Mouse (Mus musculus) leukemia stem cell, adult 10-12 weeks (primary cell): Measurements from ENCODE around the gene Slc22a15. TPM values are rescaled to one million over a fixed set of nuclear protein-coding genes. Genes with fewer than 3 reads are reported as not detected.

ENCODE experiments used
- polyA plus RNA-seq: library from polyadenylated mRNA; stranded (reverse); fragments of >175 nt; gene quantifications from 2 replicates; pipeline ENCODE4 v1.2.3, GENCODE M21; 2012; ENCODE audit warnings: low replicate concordance

The Slc22a15 gene
- polyA plus RNA-seq: 1.5 and 3.0 TPM in 2 replicates

DNA sequence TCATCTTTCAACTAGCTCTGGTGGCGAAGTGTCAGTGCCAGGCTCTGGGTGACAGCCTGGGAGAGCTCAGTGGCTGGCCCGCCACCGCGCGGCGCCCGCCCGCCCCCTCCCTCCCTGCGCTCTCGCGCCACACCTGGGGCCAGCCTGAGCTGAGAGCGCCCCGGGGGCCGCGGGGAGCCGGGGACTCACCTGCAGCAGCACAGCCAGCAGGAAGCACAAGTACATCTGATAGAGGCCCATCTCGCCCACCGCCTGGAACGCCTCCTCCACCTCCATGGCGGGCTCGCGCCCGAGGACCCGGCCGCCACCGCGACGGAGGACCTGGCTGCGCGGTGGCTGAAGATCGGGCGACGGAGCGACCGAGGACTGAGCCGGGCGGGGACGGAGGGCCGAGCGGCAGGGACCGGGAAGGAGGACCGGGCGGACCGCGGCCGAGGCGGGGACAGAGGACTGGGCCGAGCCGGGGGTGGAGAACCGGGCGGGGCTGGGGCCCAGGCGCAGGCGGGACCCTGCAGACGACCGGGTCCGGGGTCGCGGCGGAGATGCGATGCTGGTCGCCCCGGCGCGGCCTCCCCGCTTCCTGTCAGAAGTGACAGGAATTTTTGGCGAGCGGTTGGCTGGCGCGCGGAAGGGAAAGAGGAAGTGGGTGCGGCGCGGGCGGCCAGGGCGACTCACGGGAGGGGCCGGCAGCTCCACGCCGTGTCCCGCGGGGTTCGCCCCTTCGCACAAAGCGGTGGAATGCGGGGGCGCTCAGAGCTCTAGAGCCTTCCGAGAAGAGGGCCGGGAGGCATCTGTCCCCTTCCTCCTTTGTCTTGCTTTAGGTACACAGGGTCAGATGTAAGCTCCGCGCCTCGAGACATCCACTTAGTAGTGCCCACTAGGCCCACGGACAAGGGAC, at the start of gene Slc22a15:
TSS of gene Slc22a15 (minus strand) at position 611 of the 898 bp plus-strand sequence.

DNA sequence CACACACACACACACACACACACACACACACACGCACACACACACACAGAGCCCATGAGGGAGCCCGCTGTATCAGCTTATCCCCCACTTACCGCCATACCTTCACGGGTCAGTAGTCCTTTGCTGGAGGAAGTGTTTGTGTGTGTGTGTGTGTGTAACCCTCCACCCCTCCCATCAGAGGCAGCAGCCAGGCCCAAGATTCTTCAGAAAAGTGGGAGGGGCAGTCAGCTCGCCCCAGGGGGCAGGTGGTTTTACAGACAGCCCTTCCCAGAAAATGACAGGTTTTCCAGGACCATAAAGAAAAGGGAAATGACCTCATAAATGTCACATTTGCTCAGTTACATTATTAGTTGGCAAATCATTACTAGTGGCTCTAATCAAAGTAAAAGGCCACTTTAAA, 75.4 kb downstream of the Slc22a15 start, which contains the start of gene Mab21l3:
TSS of gene Mab21l3 (minus strand) at position 144 of the 400 bp plus-strand sequence.

Other genes with a start within 250 kb of the Slc22a15 start
- 0.06 and 0.16 TPM in 2 replicates for gene Mab21l3, start 75.5 kb downstream of the Slc22a15 start, polyA plus RNA-seq
- not detected in 2 replicates for gene Nhlh2, start 85.6 kb upstream of the Slc22a15 start, polyA plus RNA-seq
- gene Casq2, start 162.0 kb upstream of the Slc22a15 start, polyA plus RNA-seq: not detected in 2 replicates